In genomic region chr5:53210481-53210880, GRCm38 (mm10) we compare ENCODE assay signal across 20 mouse cellular contexts. TPM values are rescaled to one million over a fixed set of nuclear protein-coding genes. Genes with fewer than 3 reads are reported as not detected.
A peak's percentile ranks its signal among the peaks of the same experiment; 100 is the strongest.
DNase-seq lines count a peak whose midpoint lies in the region; ATAC-seq and TF ChIP-seq lines count a peak whose summit lies in the region.
"Had no signal": no experiment of that assay in that cellular context is flagged by ENCODE, and none has a peak within 500 bp of the region (broad histone marks: within the 10 kb centered on the region; RNA-seq: fewer than 3 reads in every experiment).

No protein-coding gene starts in this region.

- DNase-seq in cerebellum, adult 2 months: peak; percentile 46 to 54
- DNase-seq in cerebellum, postnatal 14 days: no peak
- DNase-seq in midbrain, embryonic 11.5 days (ENCODE audit: low spot score, missing footprints): no peak
- DNase-seq in lung, postnatal 14 days: no peak
- DNase-seq: adrenal gland, adult 2 months; cerebellum, postnatal 10 days; gastrocnemius, postnatal 10 days; heart, adult 2 months; heart, postnatal 36 days had no signal

- H3K27me3 ChIP-seq in cerebellum, adult 2 months (ENCODE audit: control insufficient read depth, insufficient read depth, low read length): no peaks in the 10 kb centered on the region
- H3K27me3 ChIP-seq in hindbrain, embryonic 13.5 days: peaks cover 21% of the 10 kb centered on the region
- H3K27me3 ChIP-seq in hindbrain, embryonic 16.5 days (replicated peaks; ENCODE audit: control insufficient read depth, insufficient read depth, low read length): no peaks in the 10 kb centered on the region
- 0 out of 2 replicates have a peak, but pooled peaks cover 5% of the 10 kb centered on the region for H3K27me3 ChIP-seq in midbrain, embryonic 15.5 days (replicated peaks)
- peaks cover 14% of the 10 kb centered on the region for H3K27me3 ChIP-seq in midbrain, embryonic 11.5 days (ENCODE audit: control insufficient read depth, insufficient read depth, low read length)
- H3K27me3 ChIP-seq in forebrain, embryonic 16.5 days (replicated peaks; ENCODE audit: control insufficient read depth, insufficient read depth, low read length): no peaks in the 10 kb centered on the region

- H3K9ac ChIP-seq in hindbrain, embryonic 13.5 days: 0 out of 2 replicates have a peak overlapping the region, but pooled peaks have one; percentile 8
- no peak overlapping the region for H3K9ac ChIP-seq in hindbrain, embryonic 16.5 days (ENCODE audit: low read depth, low read length)
- H3K9ac ChIP-seq in midbrain, embryonic 15.5 days: no peak overlapping the region
- no peak overlapping the region for H3K9ac ChIP-seq in midbrain, embryonic 11.5 days (ENCODE audit: low read length)
- no peak overlapping the region for H3K9ac ChIP-seq in forebrain, embryonic 16.5 days (replicated peaks; ENCODE audit: low read depth, low read length)
- H3K9ac ChIP-seq: limb, embryonic 13.5 days; liver, embryonic 14.5 days; lung, embryonic 15.5 days had no signal

- ATAC-seq in hindbrain, embryonic 13.5 days (ENCODE audit: low FRiP score): no peak
- ATAC-seq in hindbrain, embryonic 16.5 days: no peak
- ATAC-seq in midbrain, embryonic 15.5 days (replicated peaks): no peak
- no peak for ATAC-seq in midbrain, embryonic 11.5 days (ENCODE audit: low FRiP score)
- ATAC-seq in forebrain, embryonic 16.5 days: no peak
- ATAC-seq: intestine, embryonic 16.5 days had no signal

- H3K4me1 ChIP-seq in cerebellum, adult 2 months (ENCODE audit: control insufficient read depth, insufficient read depth, low read length): peaks cover 33% of the 10 kb centered on the region
- H3K4me1 ChIP-seq in hindbrain, embryonic 13.5 days (replicated peaks): peaks cover 48% of the 10 kb centered on the region
- H3K4me1 ChIP-seq in hindbrain, embryonic 16.5 days (ENCODE audit: control insufficient read depth, insufficient read depth, low read depth, low read length): peaks cover 18% of the 10 kb centered on the region
- peaks cover 33% of the 10 kb centered on the region for H3K4me1 ChIP-seq in midbrain, embryonic 15.5 days
- peaks cover 10% of the 10 kb centered on the region for H3K4me1 ChIP-seq in midbrain, embryonic 11.5 days (ENCODE audit: control insufficient read depth, insufficient read depth, low read length)
- peaks cover 39% of the 10 kb centered on the region for H3K4me1 ChIP-seq in forebrain, embryonic 16.5 days (replicated peaks; ENCODE audit: control insufficient read depth, insufficient read depth, low read length)

- no peak for TF ChIP-seq CTCF in cerebellum, adult 2 months (IDR thresholded peaks at IDR 0.05; ENCODE audit: borderline replicate concordance, insufficient read depth, low read depth, low read length)

- H3K36me3 ChIP-seq in hindbrain, embryonic 13.5 days: no peaks in the 10 kb centered on the region
- no peaks in the 10 kb centered on the region for H3K36me3 ChIP-seq in hindbrain, embryonic 16.5 days (ENCODE audit: control insufficient read depth, insufficient read depth, low read length)
- H3K36me3 ChIP-seq in midbrain, embryonic 15.5 days (replicated peaks): no peaks in the 10 kb centered on the region
- H3K36me3 ChIP-seq in midbrain, embryonic 11.5 days (ENCODE audit: control insufficient read depth, insufficient read depth, low read length): no peaks in the 10 kb centered on the region
- H3K36me3 ChIP-seq in forebrain, embryonic 16.5 days (ENCODE audit: control insufficient read depth, insufficient read depth): no peaks in the 10 kb centered on the region
- H3K36me3 ChIP-seq: limb, embryonic 13.5 days; lung, embryonic 15.5 days; midbrain, embryonic 10.5 days had no signal

- peak overlapping the region; percentile 54 for H3K4me3 ChIP-seq in cerebellum, adult 2 months (replicated peaks; ENCODE audit: insufficient read depth, low read depth, low read length)
- no peak overlapping the region for H3K4me3 ChIP-seq in hindbrain, embryonic 13.5 days
- no peak overlapping the region for H3K4me3 ChIP-seq in hindbrain, embryonic 16.5 days (ENCODE audit: low read length)
- no peak overlapping the region for H3K4me3 ChIP-seq in midbrain, embryonic 15.5 days
- H3K4me3 ChIP-seq in midbrain, embryonic 11.5 days (ENCODE audit: low read depth, low read length): no peak overlapping the region
- H3K4me3 ChIP-seq in forebrain, embryonic 16.5 days (replicated peaks; ENCODE audit: low read length): no peak overlapping the region
- H3K4me3 ChIP-seq: heart, adult 2 months; limb, embryonic 13.5 days; lung, embryonic 15.5 days; midbrain, embryonic 10.5 days had no signal

- TF ChIP-seq POLR2A in cerebellum, adult 2 months (IDR thresholded peaks at IDR 0.05; ENCODE audit: borderline replicate concordance, insufficient read depth, low read length): no peak

- H3K9me3 ChIP-seq in hindbrain, embryonic 13.5 days: no peaks in the 10 kb centered on the region
- H3K9me3 ChIP-seq in hindbrain, embryonic 16.5 days (ENCODE audit: control insufficient read depth, low read length): no peaks in the 10 kb centered on the region
- no peaks in the 10 kb centered on the region for H3K9me3 ChIP-seq in midbrain, embryonic 15.5 days
- no peaks in the 10 kb centered on the region for H3K9me3 ChIP-seq in midbrain, embryonic 11.5 days (ENCODE audit: control insufficient read depth, low read length)
- no peaks in the 10 kb centered on the region for H3K9me3 ChIP-seq in forebrain, embryonic 16.5 days (ENCODE audit: control insufficient read depth, low read length)
- H3K9me3 ChIP-seq: limb, embryonic 13.5 days; lung, embryonic 15.5 days; midbrain, embryonic 10.5 days had no signal

- 17% methylated on average over 4 of the region's 4 CpGs for WGBS in cerebellum, adult 2 months
- 68% methylated on average over 4 of the region's 4 CpGs for WGBS in hindbrain, embryonic 13.5 days
- 63% methylated on average over 4 of the region's 4 CpGs for WGBS in hindbrain, embryonic 16.5 days
- 71% methylated on average over 4 of the region's 4 CpGs for WGBS in midbrain, embryonic 15.5 days
- 73% methylated on average over 4 of the region's 4 CpGs for WGBS in midbrain, embryonic 11.5 days
- 76% methylated on average over 4 of the region's 4 CpGs for WGBS in forebrain, embryonic 16.5 days

- H3K27ac ChIP-seq in cerebellum, adult 2 months (ENCODE audit: insufficient read depth, low read length): peak overlapping the region; percentile 57
- no peak overlapping the region for H3K27ac ChIP-seq in hindbrain, embryonic 13.5 days
- no peak overlapping the region for H3K27ac ChIP-seq in hindbrain, embryonic 16.5 days (ENCODE audit: low read depth, low read length)
- no peak overlapping the region for H3K27ac ChIP-seq in midbrain, embryonic 15.5 days
- no peak overlapping the region for H3K27ac ChIP-seq in midbrain, embryonic 11.5 days (ENCODE audit: low read depth, low read length)
- H3K27ac ChIP-seq in forebrain, embryonic 16.5 days (ENCODE audit: low read length): no peak overlapping the region
- H3K27ac ChIP-seq: heart, adult 2 months; limb, embryonic 13.5 days; liver, embryonic 14.5 days; lung, embryonic 15.5 days; macrophage; midbrain, embryonic 10.5 days; stomach, postnatal 0 days had no signal

- peak overlapping the region; percentile 18 for H3K4me2 ChIP-seq in hindbrain, embryonic 13.5 days
- no peak overlapping the region; the same call in 1 of the 2 replicates for H3K4me2 ChIP-seq in hindbrain, embryonic 16.5 days (ENCODE audit: low read length)
- peak overlapping the region; percentile 10; the same call in 1 of the 2 replicates for H3K4me2 ChIP-seq in midbrain, embryonic 15.5 days
- H3K4me2 ChIP-seq in midbrain, embryonic 11.5 days: no peak overlapping the region
- H3K4me2 ChIP-seq in forebrain, embryonic 16.5 days (ENCODE audit: low read length): peak overlapping the region; percentile 70; the same call in 1 of the 2 replicates
- H3K4me2 ChIP-seq: limb, embryonic 13.5 days; lung, embryonic 15.5 days had no signal

RNA-seq across cellular contexts. Expression of gene Sel1l3, which starts 3.2 kb away (rescaled TPM):
- 70.8 and 85.1 TPM in 2 replicates for polyA plus RNA-seq in cerebellum, adult 2 months (2012; rRNA removed)
- polyA plus RNA-seq in hindbrain, embryonic 13.5 days (2015; fragmentation: Nextera tagmentation; extraction: Ambion mirVana): 4.4 and 5.2 TPM in 2 replicates
- polyA plus RNA-seq in hindbrain, embryonic 16.5 days (2015; fragmentation: Nextera tagmentation; extraction: Ambion mirVana): 5.6 and 6.2 TPM in 2 replicates
- polyA plus RNA-seq in midbrain, embryonic 15.5 days (2015; fragmentation: Nextera tagmentation; extraction: Ambion mirVana): 6.1 and 7.3 TPM in 2 replicates
- 1.4 and 1.8 TPM in 2 replicates for polyA plus RNA-seq in midbrain, embryonic 11.5 days (2014; fragmentation: Nextera tagmentation; extraction: Ambion mirVana)
- 9.9 and 10.2 TPM in 2 replicates for polyA plus RNA-seq in forebrain, embryonic 16.5 days (2015; fragmentation: Nextera tagmentation; extraction: Ambion mirVana)

RNA-seq across cellular contexts. Expression of gene Smim20, which starts 56.4 kb away (rescaled TPM):
- polyA plus RNA-seq in cerebellum, adult 2 months (2012; rRNA removed): 63.4 and 64.5 TPM in 2 replicates
- polyA plus RNA-seq in hindbrain, embryonic 13.5 days (2015; fragmentation: Nextera tagmentation; extraction: Ambion mirVana): 76.0 and 76.6 TPM in 2 replicates
- 70.9 and 80.1 TPM in 2 replicates for polyA plus RNA-seq in hindbrain, embryonic 16.5 days (2015; fragmentation: Nextera tagmentation; extraction: Ambion mirVana)
- 67.8 and 69.4 TPM in 2 replicates for polyA plus RNA-seq in midbrain, embryonic 15.5 days (2015; fragmentation: Nextera tagmentation; extraction: Ambion mirVana)
- 69.1 and 71.0 TPM in 2 replicates for polyA plus RNA-seq in midbrain, embryonic 11.5 days (2014; fragmentation: Nextera tagmentation; extraction: Ambion mirVana)
- polyA plus RNA-seq in forebrain, embryonic 16.5 days (2015; fragmentation: Nextera tagmentation; extraction: Ambion mirVana): 63.6 and 75.6 TPM in 2 replicates

Comparison
In these comparisons a context has a peak if more than half of its experiments do, and no peak if none do; other contexts are left out.
1. DNase-seq: peak in cerebellum, adult 2 months (2 of 2); none in cerebellum, postnatal 14 days (0 of 2), midbrain, embryonic 11.5 days (single experiment) and lung, postnatal 14 days (single experiment).
2. H3K4me2 ChIP-seq: peak in hindbrain, embryonic 13.5 days (single experiment), midbrain, embryonic 15.5 days (single experiment) and forebrain, embryonic 16.5 days (single experiment); none in hindbrain, embryonic 16.5 days (single experiment) and midbrain, embryonic 11.5 days (single experiment).